ENCODE assay signal across 11 mouse cellular contexts in the genomic region with DNA sequence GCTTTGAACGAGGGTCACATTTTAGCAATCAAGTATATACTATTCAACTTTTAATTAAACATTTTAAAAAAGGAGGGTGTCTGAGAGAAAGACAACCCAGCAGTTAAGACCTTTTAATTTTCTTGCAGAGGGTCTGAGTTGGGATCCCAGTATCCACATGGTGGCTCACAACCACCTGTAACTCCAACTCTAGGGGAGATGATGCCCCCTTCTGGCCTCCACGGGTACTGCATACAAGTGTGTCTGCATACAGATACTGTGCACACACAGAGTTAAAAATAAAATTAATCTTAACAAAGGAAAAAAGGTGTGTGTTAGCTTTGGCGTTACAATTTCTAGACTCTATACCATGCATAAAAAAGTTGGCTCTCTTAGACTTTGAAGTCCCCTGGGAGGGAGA.
DNase-seq lines count a peak whose midpoint lies in the region; ATAC-seq and TF ChIP-seq lines count a peak whose summit lies in the region.
"Had no signal": no experiment of that assay in that cellular context is flagged by ENCODE, and none has a peak within 500 bp of the region (broad histone marks: within the 10 kb centered on the region; RNA-seq: fewer than 3 reads in every experiment).

No protein-coding gene starts in this region.

- H3K27ac ChIP-seq in layer of hippocampus, adult 2 months, result no peak overlapping the region
- no peak overlapping the region for H3K27ac ChIP-seq in cortical plate, adult 2 months (ENCODE audit: insufficient read depth, low read length)
- no peak overlapping the region for H3K27ac ChIP-seq in forebrain, embryonic 16.5 days (ENCODE audit: low read length)
- H3K27ac ChIP-seq: embryonic facial prominence, embryonic 13.5 days; neural tube, embryonic 13.5 days had no signal

- TF ChIP-seq CTCF in layer of hippocampus, adult 2 months (conservative IDR thresholded peaks at IDR 0.05), result peak; percentile 71
- peak; percentile 99 for TF ChIP-seq CTCF in E14TG2a.4 (conservative IDR thresholded peaks at IDR 0.05; ENCODE audit: low read length)
- 0 out of 2 replicates have a peak, but pooled peaks have one; percentile 4 for TF ChIP-seq CTCF in cortical plate, adult 2 months (IDR thresholded peaks at IDR 0.05; ENCODE audit: extremely low read depth, insufficient read depth, low read length)

- H3K27me3 ChIP-seq in E14TG2a.4 (ENCODE audit: insufficient read depth, low read length), result no peaks in the 10 kb centered on the region
- H3K27me3 ChIP-seq in forebrain, embryonic 16.5 days (replicated peaks; ENCODE audit: control insufficient read depth, insufficient read depth, low read length), result no peaks in the 10 kb centered on the region
- H3K27me3 ChIP-seq: embryonic facial prominence, embryonic 13.5 days; neural tube, embryonic 13.5 days had no signal

- no peak overlapping the region for H3K4me3 ChIP-seq in layer of hippocampus, adult 2 months
- no peak overlapping the region for H3K4me3 ChIP-seq in E14TG2a.4 (replicated peaks; ENCODE audit: low read length)
- no peak overlapping the region for H3K4me3 ChIP-seq in cortical plate, adult 2 months (ENCODE audit: insufficient read depth, low read length)
- H3K4me3 ChIP-seq in forebrain, embryonic 16.5 days (replicated peaks; ENCODE audit: low read length), result no peak overlapping the region
- H3K4me3 ChIP-seq: embryonic facial prominence, embryonic 13.5 days; neural tube, embryonic 13.5 days had no signal

- H3K4me2 ChIP-seq in forebrain, embryonic 16.5 days (ENCODE audit: low read length), result no peak overlapping the region
- H3K4me2 ChIP-seq: embryonic facial prominence, embryonic 13.5 days; neural tube, embryonic 13.5 days had no signal

- H3K9ac ChIP-seq in forebrain, embryonic 16.5 days (replicated peaks; ENCODE audit: low read depth, low read length), result no peak overlapping the region
- H3K9ac ChIP-seq: embryonic facial prominence, embryonic 13.5 days; neural tube, embryonic 13.5 days had no signal

- no peak for TF ChIP-seq POLR2A in cortical plate, adult 2 months (IDR thresholded peaks at IDR 0.05; ENCODE audit: extremely low read depth, insufficient read depth, low read length)

- H3K4me1 ChIP-seq in E14TG2a.4 (replicated peaks; ENCODE audit: low read depth, low read length), result no peaks in the 10 kb centered on the region
- H3K4me1 ChIP-seq in cortical plate, adult 2 months (ENCODE audit: control insufficient read depth, insufficient read depth, low read length), result no peaks in the 10 kb centered on the region
- no peaks in the 10 kb centered on the region for H3K4me1 ChIP-seq in forebrain, embryonic 16.5 days (replicated peaks; ENCODE audit: control insufficient read depth, insufficient read depth, low read length)
- H3K4me1 ChIP-seq: embryonic facial prominence, embryonic 13.5 days; neural tube, embryonic 13.5 days had no signal

- peak; percentile 16 for DNase-seq in adrenal gland, postnatal 10 days
- DNase-seq in adrenal gland, postnatal 36 days, result no peak
- DNase-seq in layer of hippocampus, adult 2 months (ENCODE audit: low spot score in 2 of 2), result no peak
- DNase-seq in layer of hippocampus, postnatal 25 days (ENCODE audit: extremely low spot score in 1 of 2, low spot score in 1 of 2), result no peak
- DNase-seq in ovary, postnatal 10 days (ENCODE audit: low spot score), result no peak
- DNase-seq: gastrocnemius, postnatal 36 days had no signal

- ATAC-seq in forebrain, embryonic 16.5 days, result no peak

- H3K36me3 ChIP-seq in E14TG2a.4 (ENCODE audit: insufficient read depth, low read length), result peaks cover 97% of the 10 kb centered on the region
- H3K36me3 ChIP-seq in forebrain, embryonic 16.5 days (ENCODE audit: control insufficient read depth, insufficient read depth), result no peaks in the 10 kb centered on the region
- H3K36me3 ChIP-seq: embryonic facial prominence, embryonic 13.5 days; neural tube, embryonic 13.5 days had no signal

- 84% methylated on average over 3 of the region's 3 CpGs for WGBS in forebrain, embryonic 16.5 days

- H3K9me3 ChIP-seq in E14TG2a.4 (ENCODE audit: low read length), result no peaks in the 10 kb centered on the region
- H3K9me3 ChIP-seq in forebrain, embryonic 16.5 days (ENCODE audit: control insufficient read depth, low read length), result no peaks in the 10 kb centered on the region
- H3K9me3 ChIP-seq: embryonic facial prominence, embryonic 13.5 days; neural tube, embryonic 13.5 days had no signal

Comparison
In these comparisons a context has a peak if more than half of its experiments do, and no peak if none do; other contexts are left out.
1. CTCF ChIP-seq: peak in every context shown above with its lines; median percentile 99 in E14TG2a.4; 71 in layer of hippocampus, adult 2 months; 4 in cortical plate, adult 2 months.